Mouse (Mus musculus) cortical plate, adult 2 months (tissue): ENCODE measurements around the gene Wdr11.

Experiments used
- CTCF ChIP-seq: fragments of 200-500 bp; IDR thresholded peaks from 2 replicates; pipeline ENCODE4 v1.5.1; 2011; ENCODE audit warnings: mild to moderate bottlenecking, control low read depth, low read length; ENCODE audit not compliant: insufficient read depth; ENCODE audit errors: extremely low read depth
- POLR2A ChIP-seq: fragments of 200-500 bp; IDR thresholded peaks from 2 replicates; pipeline ENCODE4 v1.6.1; 2011; ENCODE audit warnings: mild to moderate bottlenecking, low read length, control low read depth; ENCODE audit not compliant: insufficient read depth; ENCODE audit errors: extremely low read depth

DNA sequence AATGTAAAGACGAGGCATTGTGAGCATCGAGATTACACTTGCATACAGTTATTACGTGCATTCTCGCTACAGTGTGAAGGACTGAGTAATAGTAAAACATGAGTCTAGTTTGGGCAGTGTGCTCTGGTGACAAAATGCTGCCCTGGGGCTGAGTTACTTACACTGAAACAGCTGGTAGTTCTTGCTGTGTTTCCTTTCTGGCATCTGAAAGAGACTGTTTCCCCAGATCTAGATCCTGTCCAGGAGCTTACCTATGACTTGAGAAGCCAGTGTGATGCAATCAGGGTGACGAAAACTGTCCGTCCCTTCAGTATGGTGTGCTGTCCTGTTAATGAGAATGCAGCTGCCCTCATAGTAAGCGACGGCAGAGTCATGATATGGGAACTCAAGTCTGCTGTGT lies 14.6 kb downstream of the Wdr11 start:
- TF ChIP-seq CTCF = no peak
- TF ChIP-seq POLR2A = no peak
